ENCODE assay signal across 9 mouse cellular contexts in the genomic region with DNA sequence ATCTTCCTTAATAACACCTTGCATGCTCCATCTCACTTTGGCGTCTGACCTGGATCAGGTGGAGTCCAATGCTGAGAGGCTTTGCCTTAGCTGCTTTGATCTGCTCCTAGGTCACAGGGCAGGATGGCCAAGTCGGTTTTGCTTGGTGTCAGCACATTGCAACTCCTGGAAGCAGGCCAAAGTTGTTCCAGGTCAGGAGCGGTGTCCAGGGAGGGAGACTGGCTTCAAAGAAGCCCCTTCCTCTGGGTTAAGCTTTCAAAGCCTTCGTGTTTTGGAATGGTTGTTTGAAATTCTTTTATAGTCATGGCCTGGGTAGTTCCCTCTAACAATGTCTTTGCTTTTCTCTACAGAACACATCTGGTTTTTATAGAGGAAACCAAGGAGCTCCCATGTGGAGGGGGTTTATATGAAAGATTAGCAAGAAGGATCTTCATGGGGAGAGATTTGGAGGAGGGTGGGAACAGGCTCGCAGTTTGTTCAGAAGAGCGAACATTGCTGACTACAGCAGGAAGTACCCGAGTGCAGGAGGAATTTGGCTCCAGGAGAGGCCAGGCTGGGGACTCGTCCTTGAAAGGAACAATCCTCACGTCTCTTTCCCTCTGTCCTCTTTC. TPM values are rescaled to one million over a fixed set of nuclear protein-coding genes. Genes with fewer than 3 reads are reported as not detected.
A peak's percentile ranks its signal among the peaks of the same experiment; 100 is the strongest.
DNase-seq lines count a peak whose midpoint lies in the region; ATAC-seq lines count a peak whose summit lies in the region.
"Had no signal": no experiment of that assay in that cellular context is flagged by ENCODE, and none has a peak within 500 bp of the region (broad histone marks: within the 10 kb centered on the region; RNA-seq: fewer than 3 reads in every experiment).

No protein-coding gene starts in this region.

- H3K27me3 ChIP-seq in neural tube, embryonic 15.5 days (replicated peaks) = no peaks in the 10 kb centered on the region

- no peaks in the 10 kb centered on the region for H3K4me1 ChIP-seq in neural tube, embryonic 15.5 days

- no peak overlapping the region for H3K4me3 ChIP-seq in neural tube, embryonic 15.5 days (replicated peaks)

- H3K9ac ChIP-seq in neural tube, embryonic 15.5 days (replicated peaks) = no peak overlapping the region
- H3K9ac ChIP-seq: liver, embryonic 14.5 days had no signal

- 62% methylated on average over 9 of the region's 9 CpGs for WGBS in neural tube, embryonic 15.5 days

- no peaks in the 10 kb centered on the region for H3K36me3 ChIP-seq in neural tube, embryonic 15.5 days

- ATAC-seq in neural tube, embryonic 15.5 days (ENCODE audit: low FRiP score) = no peak

- intact Hi-C loops in heart, postnatal 36 days (cut with DNase I) = loop anchor here (10.0 kb wide), 1 partner anchor 127 kb away; the partner anchor contains the start of gene Prrc2c

- no peaks in the 10 kb centered on the region for H3K9me3 ChIP-seq in neural tube, embryonic 15.5 days (replicated peaks)

- no peak overlapping the region for H3K4me2 ChIP-seq in neural tube, embryonic 15.5 days

- H3K27ac ChIP-seq in neural tube, embryonic 15.5 days (replicated peaks) = no peak overlapping the region
- H3K27ac ChIP-seq: liver, embryonic 14.5 days had no signal

- peak; percentile 14 to 16 for DNase-seq in cerebellum, postnatal 10 days
- DNase-seq in cerebellum, adult 11 months = no peak
- DNase-seq in neural tube, embryonic 10.5 days (ENCODE audit: extremely low spot score, low spot score) = peak; percentile 28
- peak; percentile 72 to 86 for DNase-seq in kidney, postnatal 25 days
- no peak for DNase-seq in retina, embryonic 14.5 days (ENCODE audit: low spot score)
- DNase-seq in adipocyte (ENCODE audit: low spot score) = no peak
- no peak for DNase-seq in heart, postnatal 36 days

RNA-seq across cellular contexts. Expression of gene Fmo1, which starts 5.4 kb away (rescaled TPM):
- polyA plus RNA-seq in neural tube, embryonic 15.5 days (2015; fragmentation: Nextera tagmentation; extraction: Ambion mirVana) = 20.8 and 25.9 TPM in 2 replicates
- 10 to 100 TPM; 36.2 to 53.0 TPM for total RNA-seq in heart, postnatal 36 days (2021)

RNA-seq across cellular contexts. Expression of gene Fmo2, which starts 26.7 kb away (rescaled TPM):
- 0.27 and 0.42 TPM in 2 replicates for polyA plus RNA-seq in neural tube, embryonic 15.5 days (2015; fragmentation: Nextera tagmentation; extraction: Ambion mirVana)
- total RNA-seq in heart, postnatal 36 days (2021) = 10 to 100 TPM; 40.6 to 56.9 TPM

RNA-seq across cellular contexts. Expression of gene Fmo4, which starts 58.0 kb away (rescaled TPM):
- polyA plus RNA-seq in neural tube, embryonic 15.5 days (2015; fragmentation: Nextera tagmentation; extraction: Ambion mirVana) = 0.66 and 0.78 TPM in 2 replicates
- under 1 TPM in 1 of 2 experiments, not detected in 1; 0.14 TPM for total RNA-seq in heart, postnatal 36 days (2021)

Comparison
In these comparisons a context has a peak if more than half of its experiments do, and no peak if none do; other contexts are left out.
1. DNase-seq: peak in cerebellum, postnatal 10 days (2 of 2), neural tube, embryonic 10.5 days (single experiment) and kidney, postnatal 25 days (2 of 2); none in cerebellum, adult 11 months (single experiment), retina, embryonic 14.5 days (single experiment), adipocyte (single experiment) and heart, postnatal 36 days (0 of 2).